Mouse (Mus musculus): Measurements from ENCODE around the gene Gm20219.

DNA sequence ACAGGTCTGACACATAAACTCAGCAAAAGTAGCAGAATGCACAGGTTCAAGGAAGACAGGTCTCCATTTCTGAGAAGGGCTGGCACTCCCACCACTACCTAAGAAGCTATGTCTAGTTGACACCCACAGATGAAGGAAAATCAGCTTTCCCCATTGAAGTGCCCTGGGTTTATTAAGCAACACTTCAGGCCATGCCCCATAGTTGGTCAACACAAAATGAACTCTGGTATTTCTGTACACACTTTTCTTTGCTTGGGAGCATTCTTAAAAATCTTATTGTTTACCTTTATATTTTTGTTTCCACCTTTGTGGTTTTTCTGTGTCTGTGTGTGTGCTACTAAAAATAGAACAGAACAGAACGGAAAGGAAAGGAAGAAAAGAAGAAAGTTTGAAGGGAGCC lies 5.9 kb upstream of the Gm20219 start:
- TF ChIP-seq POLR2A (IDR thresholded peaks at IDR 0.05; ENCODE audit: insufficient read length, low read depth) (no peak), POLR2AphosphoS2 (IDR thresholded peaks at IDR 0.05; ENCODE audit: insufficient read length, low read depth) (no peak), CEBPB (IDR thresholded peaks at IDR 0.05; ENCODE audit: insufficient read depth, poor library complexity, severe bottlenecking) (no peak), USF1 (IDR thresholded peaks at IDR 0.05; ENCODE audit: low read depth) (no peak), MAX (IDR thresholded peaks at IDR 0.05; ENCODE audit: low read depth) (no peak), TCF12 (IDR thresholded peaks at IDR 0.05; ENCODE audit: insufficient read depth, poor library complexity, severe bottlenecking) (no peak), E2F4 (IDR thresholded peaks at IDR 0.05; ENCODE audit: insufficient read depth) (no peak), MYOG (IDR thresholded peaks at IDR 0.05; ENCODE audit: control insufficient read depth in 1 of 3, insufficient read depth in 1 of 3, insufficient read length in 2 of 3, low read depth in 2 of 3) (no peak), TCF3 (IDR thresholded peaks at IDR 0.05; ENCODE audit: insufficient read length, low read depth) (no peak), REST (IDR thresholded peaks at IDR 0.05; ENCODE audit: insufficient read depth, insufficient read length) (no peak), MYOD1 (IDR thresholded peaks at IDR 0.05; ENCODE audit: control insufficient read depth in 1 of 3, insufficient read length in 2 of 3, low read depth in 2 of 3) (no peak), SRF (IDR thresholded peaks at IDR 0.05; ENCODE audit: control insufficient read depth, insufficient read length, low read depth) (no peak)
